Mouse (Mus musculus): ENCODE results near the gene Olfr1388.
"Not testable (repeated sequence)": the region's sequence is repeated elsewhere in the genome, so short reads cannot be mapped to it uniquely, and the experiment has no call there.

The Olfr1388 gene

DNA sequence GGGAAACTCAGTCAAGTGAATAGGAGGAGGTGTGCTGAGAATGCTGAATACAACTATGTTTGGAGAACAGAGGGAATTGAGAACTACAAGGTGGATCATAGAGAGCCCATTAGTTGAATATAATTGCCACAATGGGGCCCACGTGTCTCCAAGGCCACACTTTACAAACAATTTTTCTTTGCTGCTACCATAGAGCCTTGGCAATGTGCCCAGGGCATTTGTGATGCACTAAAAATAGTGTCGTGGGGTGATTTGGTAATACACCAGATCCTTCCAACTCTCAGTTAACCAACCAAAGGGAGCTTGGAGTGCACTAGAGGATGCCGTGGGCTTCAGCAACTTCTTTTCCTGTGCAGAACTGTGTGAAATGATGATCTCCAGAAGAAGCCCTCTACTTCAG, at the start of gene Olfr1388:
Gene Olfr1388, plus strand, starts transcription at position 214 of the 400 bp plus-strand sequence.
- no peak for DNase-seq (ENCODE audit: low spot score)

DNA sequence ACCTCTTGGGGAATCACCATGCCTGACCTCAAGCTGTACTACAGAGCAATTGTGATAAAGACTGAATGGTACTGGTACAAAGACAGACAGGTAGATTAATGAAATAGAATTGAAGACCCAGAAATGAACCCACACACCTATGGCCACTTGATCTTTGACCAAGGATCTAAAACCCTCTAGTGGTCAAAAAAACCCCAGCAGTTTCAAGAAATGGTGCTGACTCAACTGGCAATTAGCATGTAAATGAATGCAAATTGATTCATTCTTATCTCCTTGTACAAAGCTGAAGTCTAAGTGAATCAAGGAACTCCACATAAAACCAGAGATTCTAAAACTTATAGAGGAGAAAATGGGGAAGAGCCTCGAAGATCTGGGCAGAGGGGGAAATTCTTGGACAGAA, 43.7 kb upstream of the Olfr1388 start:
- DNase-seq (ENCODE audit: low spot score) = not testable (repeated sequence)

DNA sequence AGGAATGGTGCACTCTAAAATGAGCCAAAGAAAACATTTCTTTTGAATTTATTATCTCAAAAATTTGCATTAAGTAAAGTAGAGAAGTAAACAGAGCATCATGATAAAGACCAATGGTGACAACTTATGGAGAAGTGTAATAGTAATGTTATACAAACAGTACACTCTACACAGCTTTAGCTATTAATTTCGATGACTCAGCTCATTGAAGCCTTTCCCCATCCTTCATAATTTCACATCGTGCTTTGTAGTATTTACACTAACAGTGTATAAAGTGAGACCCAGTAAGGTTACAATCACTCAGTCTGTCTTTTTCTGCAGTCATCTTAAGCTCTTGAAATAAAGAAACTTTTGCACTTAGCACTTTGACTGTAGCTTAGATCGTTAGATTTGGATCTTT, 29.6 kb upstream of the Olfr1388 start:
- no peak for DNase-seq (ENCODE audit: low spot score)

DNA sequence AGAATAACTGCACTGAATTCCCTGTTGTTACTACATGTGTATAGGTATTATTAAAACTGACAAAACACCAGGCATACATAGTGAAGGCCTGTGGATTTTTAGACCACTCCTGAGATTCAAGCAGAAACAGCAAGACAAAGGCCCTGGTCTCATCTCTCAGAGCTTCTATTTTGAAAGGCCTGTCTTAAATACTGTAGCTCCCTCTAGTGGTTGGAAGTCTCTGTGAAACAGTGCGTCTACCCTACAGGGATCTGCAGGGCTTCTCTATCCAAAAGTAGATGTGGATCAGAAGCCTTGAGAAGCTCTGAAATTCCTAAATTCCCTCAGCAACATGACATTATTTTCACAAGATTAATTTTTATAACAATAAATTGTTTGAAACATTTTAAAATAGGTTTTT, 25.9 kb upstream of the Olfr1388 start:
- DNase-seq (ENCODE audit: low spot score) = peak; percentile 65

DNA sequence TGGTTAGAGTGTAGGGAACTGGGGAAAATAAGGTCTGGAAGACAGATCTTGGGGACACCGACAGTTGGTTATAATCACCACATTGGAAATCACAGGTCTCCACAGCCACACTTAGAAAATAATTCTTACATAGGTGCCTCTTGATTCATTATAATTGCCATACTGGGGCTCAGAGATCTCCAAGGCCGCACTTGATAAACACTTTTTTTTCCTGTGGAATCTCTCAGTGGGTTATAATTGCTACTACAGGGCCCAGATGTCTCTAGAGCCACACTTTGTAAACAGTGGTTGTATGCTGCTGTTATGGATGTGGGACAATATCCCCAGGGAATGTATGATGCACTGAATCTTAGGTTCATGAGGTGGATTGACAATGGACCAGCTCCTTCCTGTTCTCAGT, 13.7 kb upstream of the Olfr1388 start, which contains the start of gene Olfr1389:
Gene Olfr1389, plus strand, starts transcription at position 301 of the 400 bp plus-strand sequence.
- no peak for DNase-seq (ENCODE audit: low spot score)

DNA sequence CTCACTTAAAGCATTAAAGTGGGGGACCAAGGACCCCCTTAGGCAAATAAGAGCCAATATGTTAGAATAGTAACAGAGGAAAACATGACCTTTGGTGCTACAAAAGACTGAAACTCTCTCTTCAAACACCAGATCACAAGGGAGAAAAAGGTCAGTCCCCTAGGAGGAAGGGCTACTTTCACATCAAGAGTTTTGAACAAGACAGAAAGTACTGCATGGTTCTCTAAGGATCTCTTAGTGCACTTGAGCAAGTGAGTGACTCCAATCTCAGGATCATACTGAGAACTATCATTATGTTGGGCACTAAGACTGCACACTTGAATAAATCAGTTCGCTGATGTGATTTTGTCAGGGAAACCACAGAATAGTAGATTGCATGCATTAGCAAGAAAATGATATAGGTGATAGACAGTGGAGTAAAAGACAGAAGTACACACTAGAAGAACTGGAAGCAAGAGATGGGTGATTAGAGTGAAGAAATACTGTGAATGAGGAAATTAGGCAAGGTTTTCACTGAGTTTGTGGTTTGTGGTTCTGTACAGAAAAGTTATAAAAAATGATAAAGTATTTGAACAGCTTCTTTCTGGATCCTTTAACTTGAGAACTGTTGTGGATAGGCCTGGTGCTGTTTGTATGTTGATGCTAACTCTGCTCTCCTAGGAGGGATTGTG, 11.0 kb upstream of the Olfr1388 start:
- DNase-seq (ENCODE audit: low spot score) = no peak

DNA sequence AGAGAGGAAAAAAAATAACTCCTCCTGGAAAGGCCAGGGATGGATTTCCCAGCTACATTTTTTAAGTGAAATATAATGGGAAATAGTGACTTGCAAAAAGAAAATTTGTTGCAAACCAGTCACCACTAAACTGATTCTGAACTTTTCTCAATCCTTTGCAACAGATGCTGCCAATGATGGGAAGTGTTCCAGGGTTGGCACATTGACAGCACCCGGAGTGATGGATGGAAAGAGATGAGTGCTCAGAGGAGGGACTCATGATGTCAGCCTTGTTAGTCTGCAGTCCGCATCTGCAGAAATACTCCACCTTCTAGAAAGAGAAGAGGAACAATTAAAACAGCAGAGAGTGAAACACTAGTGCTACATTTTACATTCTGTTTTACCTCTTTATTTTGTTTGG, 6.8 kb upstream of the Olfr1388 start:
- no peak for DNase-seq (ENCODE audit: low spot score)

DNA sequence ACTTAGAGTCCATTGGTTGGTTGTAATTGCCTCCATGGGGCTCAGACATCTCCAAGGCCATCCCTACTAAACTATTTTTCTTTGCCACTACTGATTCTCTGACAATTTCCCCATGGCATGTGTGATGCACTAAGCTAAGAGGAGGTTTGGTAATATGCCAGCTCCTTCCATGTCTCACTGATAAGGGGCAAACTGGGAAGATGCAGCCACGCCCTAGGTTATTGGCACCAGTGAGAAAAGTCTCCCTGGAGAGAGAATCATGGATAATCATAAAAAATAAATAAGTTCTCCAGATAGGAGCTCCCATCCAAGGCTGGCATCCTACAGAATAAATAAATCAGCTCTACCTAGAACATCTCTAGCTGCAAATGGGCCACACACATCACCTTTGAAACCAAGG, 18.6 kb downstream of the Olfr1388 start, which contains the start of gene Olfr1387:
Gene Olfr1387, plus strand, starts transcription at position 301 of the 400 bp plus-strand sequence.
- DNase-seq (ENCODE audit: low spot score) = no peak

DNA sequence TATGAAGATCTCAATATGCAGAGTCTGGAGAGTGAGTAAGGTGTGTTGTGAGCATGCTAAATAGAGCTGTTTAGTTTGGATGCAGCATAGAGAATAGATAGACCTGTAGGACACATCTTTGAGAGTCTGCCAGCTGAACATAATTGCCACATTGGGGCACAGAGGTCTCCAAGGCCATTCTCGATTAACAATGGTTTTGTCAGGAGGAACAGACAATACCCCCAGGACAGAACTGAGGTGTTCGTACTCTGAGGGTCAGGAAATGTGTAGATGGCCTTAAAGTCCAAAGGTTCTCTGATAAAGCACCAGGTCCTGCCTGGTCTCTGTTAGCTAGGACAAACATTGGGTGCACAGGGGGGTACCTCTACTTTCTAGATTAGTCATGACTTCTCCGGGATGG, 28.3 kb downstream of the Olfr1388 start, which contains the start of gene Olfr1386:
Gene Olfr1386, plus strand, starts transcription at position 301 of the 400 bp plus-strand sequence.
- DNase-seq (ENCODE audit: low spot score) = not testable (repeated sequence)

DNA sequence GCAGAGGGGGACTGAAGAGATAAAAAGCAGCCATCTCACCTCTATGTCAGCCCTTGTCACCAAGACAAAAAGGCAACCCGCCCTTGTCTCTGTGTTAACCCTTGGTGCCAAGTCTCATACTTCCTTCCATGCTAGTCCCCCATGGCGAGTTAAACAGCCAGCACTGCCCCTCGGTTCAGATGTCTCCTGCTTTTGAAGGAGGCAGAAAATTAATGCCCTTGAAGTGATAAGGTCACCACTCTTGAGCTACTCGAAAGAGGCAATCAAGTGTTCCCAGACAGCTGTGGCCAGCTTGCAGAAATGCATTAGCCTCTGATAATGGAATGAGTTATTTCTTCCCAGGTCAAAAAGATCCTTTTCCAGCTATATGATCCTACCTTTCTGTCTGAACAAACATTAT, 49.5 kb downstream of the Olfr1388 start:
- DNase-seq (ENCODE audit: low spot score) = peak; percentile 8

DNA sequence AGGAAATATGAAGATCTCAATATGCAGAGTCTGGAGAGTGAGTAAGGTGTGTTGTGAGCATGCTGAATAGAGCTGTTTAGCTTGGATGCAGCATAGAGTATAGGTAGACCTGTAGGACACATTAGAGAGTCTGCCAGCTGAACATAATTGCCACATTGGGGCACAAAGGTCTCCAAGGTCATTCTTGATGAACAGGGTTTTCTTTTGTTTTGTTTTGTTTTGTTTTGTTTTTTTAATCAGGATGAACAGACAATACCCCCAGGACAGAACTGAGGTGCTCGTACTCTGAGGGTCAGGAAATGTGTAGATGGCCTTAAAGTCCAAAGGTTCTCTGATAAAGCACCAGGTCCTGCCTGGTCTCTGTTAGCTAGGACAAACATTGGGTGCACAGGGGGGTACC, 52.3 kb downstream of the Olfr1388 start, which contains the start of gene Olfr1385:
Gene Olfr1385, plus strand, starts transcription at position 301 of the 400 bp plus-strand sequence.
- DNase-seq (ENCODE audit: low spot score) = not testable (repeated sequence)

All from embryo, embryonic 10.5 days (tissue).